Mouse (Mus musculus) bone marrow, adult 2 months (tissue): ENCODE measurements around the gene Ppox.

Experiments
- CTCF ChIP-seq: fragments of 200-500 bp; IDR thresholded peaks from 2 replicates; pipeline ENCODE4 v1.5.1; 2011; ENCODE audit warnings: low read length, control low read depth; ENCODE audit not compliant: control insufficient read depth, insufficient read depth
- POLR2A ChIP-seq: fragments of 200-500 bp; IDR thresholded peaks from 2 replicates; pipeline ENCODE4 v1.6.1; 2011; ENCODE audit warnings: low read depth, mild to moderate bottlenecking, control low read depth, low read length, borderline replicate concordance; ENCODE audit not compliant: control insufficient read depth

DNA sequence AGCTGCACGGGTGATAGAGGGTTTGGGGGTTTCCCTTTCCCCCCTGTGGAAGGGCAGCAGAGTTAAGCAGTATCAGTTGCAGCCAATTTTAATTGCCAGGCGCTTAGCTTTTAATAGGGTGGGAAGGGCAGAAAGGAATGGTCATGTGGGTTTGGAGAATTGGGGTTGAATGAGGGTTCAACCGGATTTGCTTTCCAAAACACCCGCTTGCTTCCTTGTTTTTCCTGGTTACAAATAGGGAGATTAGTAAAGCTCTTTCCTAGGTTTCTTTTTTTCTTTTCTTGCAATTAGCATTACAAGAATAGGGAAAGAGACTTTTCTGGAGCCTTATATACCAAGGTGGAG, 49.2 kb upstream of the Ppox start:
- no peak for TF ChIP-seq CTCF
- TF ChIP-seq POLR2A: no peak
